Mouse (Mus musculus): ENCODE measurements around the gene Nt5c2.

DNA sequence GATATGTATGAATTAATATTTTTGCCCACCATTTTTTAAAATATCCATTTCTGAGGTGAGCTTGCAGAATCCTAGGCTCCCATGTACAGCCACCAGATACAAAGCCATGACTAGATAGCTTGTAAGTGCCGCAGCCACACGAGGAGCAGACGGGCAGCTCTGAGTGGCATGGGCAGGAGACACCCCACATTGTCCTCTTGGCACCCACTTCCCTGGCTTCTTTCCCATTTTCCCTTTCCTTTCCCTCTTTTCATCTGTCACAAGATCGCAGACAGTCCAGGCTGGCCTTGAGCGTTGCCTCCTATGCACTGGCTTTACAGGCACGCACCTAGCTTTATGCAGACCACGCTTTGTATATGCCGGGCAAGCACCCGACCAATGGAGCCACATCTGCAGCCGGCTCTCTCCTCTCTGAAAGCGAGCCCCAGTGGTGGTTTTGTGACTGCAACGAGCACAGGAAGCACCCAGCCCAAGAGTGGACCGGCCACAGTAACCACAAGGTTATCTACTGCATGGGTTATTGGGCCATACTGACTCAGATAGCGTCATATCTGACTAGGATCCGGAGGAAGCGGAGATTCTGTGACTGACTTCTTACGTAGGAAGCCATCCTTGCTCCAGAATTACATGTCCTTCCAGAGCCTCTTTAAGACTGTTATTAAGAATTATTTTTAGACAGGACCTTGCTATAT is 151.6 kb downstream of the Nt5c2 start:
- no peak for TF ChIP-seq POLR2A (IDR thresholded peaks at IDR 0.05; ENCODE audit: insufficient read depth, low read length)
- no peak for TF ChIP-seq CTCF (IDR thresholded peaks at IDR 0.05; ENCODE audit: low read depth, low read length)
- TF ChIP-seq EP300 (IDR thresholded peaks at IDR 0.05; ENCODE audit: insufficient read depth, low read depth, low read length) = no peak

Data from ES-Bruce4 (cell line).